Mouse (Mus musculus) testis, postnatal 14 days (tissue): ENCODE measurements around the gene Gm4707.
"Not testable (repeated sequence)": the region's sequence is repeated elsewhere in the genome, so short reads cannot be mapped to it uniquely, and the experiment has no call there.

Source experiments
- DNase-seq: peaks from one replicate; pipeline ENCODE4 v3.0.0; 2021; ENCODE audit warnings: low spot score

The Gm4707 gene

DNA sequence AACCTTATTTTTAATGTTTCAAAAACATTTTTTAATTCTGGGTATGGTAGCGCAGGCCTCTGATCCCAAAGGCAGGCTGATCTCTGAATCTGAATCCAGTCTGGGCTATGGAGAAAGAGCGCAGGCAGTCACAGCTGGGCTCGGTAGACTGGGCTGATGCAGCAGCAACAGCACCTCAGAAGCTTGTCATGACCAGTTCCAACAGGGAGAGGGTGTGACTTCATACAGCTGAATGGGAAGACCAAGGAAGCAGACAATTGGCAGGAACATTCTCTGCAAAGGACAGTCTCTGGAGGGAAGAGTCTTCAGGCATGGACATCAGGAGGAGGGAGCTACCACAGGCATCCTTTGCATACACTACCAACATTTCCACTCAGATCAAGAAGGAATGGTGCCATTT, 15.6 kb downstream of the Gm4707 start:
- no peak for DNase-seq

DNA sequence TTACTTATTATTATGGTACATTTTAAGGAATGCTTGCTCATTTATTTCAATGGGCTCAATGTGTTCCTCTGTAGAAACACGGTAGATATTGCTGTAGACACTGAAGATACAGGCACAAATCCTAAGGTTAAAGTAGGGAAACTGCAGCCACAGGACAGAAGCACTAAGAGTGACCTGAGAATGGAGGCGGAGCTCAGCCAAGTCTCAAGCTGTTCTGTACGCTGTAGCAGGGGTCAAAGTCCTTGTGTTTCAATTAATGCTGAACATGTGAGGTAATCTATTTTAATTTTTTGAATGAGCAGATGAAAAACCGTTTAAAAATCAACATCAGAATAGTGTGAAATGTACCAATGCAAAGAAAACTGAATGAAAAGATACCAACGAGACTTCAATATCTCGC, 16.4 kb downstream of the Gm4707 start:
- DNase-seq: no peak

DNA sequence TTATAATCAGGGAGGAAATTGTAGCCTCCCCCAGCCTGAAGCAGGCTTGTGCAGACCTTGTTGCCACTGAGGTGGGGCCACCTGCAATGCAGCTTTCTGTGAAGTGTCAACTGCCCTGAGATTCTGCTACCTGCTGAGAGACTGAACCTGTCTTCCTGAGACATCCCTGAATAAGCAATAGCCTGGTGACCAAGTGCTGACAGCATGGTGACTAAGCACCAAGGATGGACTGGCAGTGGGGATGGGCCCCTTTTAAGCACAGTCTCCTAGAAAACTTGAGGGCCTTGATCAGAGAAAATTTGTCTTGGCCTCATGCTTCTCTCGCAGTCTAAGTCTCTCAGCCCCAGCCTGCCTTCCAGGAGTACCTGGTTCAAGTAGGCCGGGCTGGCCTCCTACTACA, 37.2 kb downstream of the Gm4707 start:
- DNase-seq: not testable (repeated sequence)

DNA sequence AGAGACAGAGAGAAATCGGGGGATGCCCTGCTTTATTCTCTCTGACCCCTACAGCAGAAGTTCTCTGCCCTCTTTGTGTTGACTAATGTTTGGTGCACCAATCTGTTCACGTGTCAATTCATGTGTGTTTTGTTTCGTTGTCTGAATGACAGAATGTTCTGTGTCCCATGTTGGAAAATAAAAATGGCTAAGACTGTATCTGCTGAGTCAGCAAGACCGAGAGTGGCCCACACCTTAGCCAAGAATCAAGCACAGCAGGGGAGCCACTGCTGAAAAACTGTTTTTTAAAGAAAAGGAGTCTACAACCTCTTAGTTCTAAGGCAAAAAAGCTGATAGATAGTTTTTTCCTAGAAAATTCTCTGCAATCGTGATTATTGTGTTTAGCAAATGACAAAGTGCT, 40.3 kb downstream of the Gm4707 start:
- not testable (repeated sequence) for DNase-seq

DNA sequence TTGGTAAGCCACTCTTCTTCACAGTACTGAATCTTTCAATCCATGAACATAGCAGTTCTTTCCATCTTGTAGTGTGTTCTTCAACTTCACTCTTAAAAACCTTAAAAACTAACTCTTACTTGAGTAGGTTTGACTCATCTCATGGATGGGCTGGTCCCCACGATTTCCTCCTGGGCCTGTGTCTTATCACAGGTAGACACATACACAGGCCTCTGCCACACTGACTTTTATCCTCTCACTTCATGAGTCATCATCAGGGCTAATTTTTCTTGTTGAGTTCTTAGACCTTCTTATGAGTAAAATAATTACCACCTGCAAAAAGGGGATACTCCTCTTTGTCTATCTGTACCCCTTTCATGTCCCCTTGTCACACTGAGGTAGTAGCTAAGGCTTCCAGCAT, 42.7 kb downstream of the Gm4707 start:
- DNase-seq: no peak
